In the genomic region with DNA sequence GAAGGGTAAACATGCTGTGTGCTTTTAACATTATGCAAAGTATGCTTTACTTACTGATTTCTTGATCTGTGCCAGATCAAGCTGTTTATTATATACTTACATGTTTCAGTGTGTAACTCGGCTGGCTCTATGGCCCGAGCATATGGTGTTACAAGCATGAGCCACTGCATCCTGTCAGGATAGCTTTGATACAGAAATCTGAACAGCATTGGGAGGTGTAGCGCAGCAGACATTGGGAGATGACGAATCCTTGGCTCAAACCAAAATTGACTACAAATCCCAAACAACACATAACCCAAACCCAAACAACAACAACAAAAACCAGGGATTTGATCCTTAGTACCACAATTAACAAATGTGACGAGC, we compare ENCODE assay signal across 8 mouse cellular contexts. TPM values are rescaled to one million over a fixed set of nuclear protein-coding genes. Genes with fewer than 3 reads are reported as not detected.
A peak's percentile ranks its signal among the peaks of the same experiment; 100 is the strongest.
DNase-seq lines count a peak whose midpoint lies in the region; ATAC-seq and TF ChIP-seq lines count a peak whose summit lies in the region.

No protein-coding gene starts in this region.

- TF ChIP-seq CTCF in bone marrow macrophage, adult 2 months (IDR thresholded peaks at IDR 0.05; ENCODE audit: low read depth, low read length): no peak

- H3K9ac ChIP-seq in kidney, embryonic 15.5 days: peak overlapping the region; percentile 93
- H3K9ac ChIP-seq in hindbrain, embryonic 15.5 days: peak overlapping the region; percentile 81
- H3K9ac ChIP-seq in midbrain, embryonic 15.5 days: peak overlapping the region; percentile 83; the same call in 1 of the 2 replicates

- no peaks in the 10 kb centered on the region for H3K27me3 ChIP-seq in kidney, embryonic 15.5 days
- H3K27me3 ChIP-seq in hindbrain, embryonic 15.5 days: no peaks in the 10 kb centered on the region
- no peaks in the 10 kb centered on the region for H3K27me3 ChIP-seq in midbrain, embryonic 15.5 days (replicated peaks)

- H3K4me1 ChIP-seq in kidney, embryonic 15.5 days: peaks cover 24% of the 10 kb centered on the region
- H3K4me1 ChIP-seq in bone marrow macrophage, adult 2 months (ENCODE audit: control insufficient read depth, insufficient read depth, low read length): peaks cover 3% of the 10 kb centered on the region; the same call in 1 of the 2 replicates
- peaks cover 20% of the 10 kb centered on the region for H3K4me1 ChIP-seq in hindbrain, embryonic 15.5 days (replicated peaks)
- H3K4me1 ChIP-seq in midbrain, embryonic 15.5 days: peaks cover 23% of the 10 kb centered on the region

- DNase-seq in kidney, postnatal 10 days: no peak
- no peak for DNase-seq in ovary, postnatal 14 days (ENCODE audit: low spot score)
- no peak for DNase-seq in left cerebral cortex, adult 18-20 months (ENCODE audit: low spot score in 2 of 2)
- no peak for DNase-seq in layer of hippocampus, postnatal 36 days

- H3K9me3 ChIP-seq in kidney, embryonic 15.5 days (replicated peaks): no peaks in the 10 kb centered on the region
- H3K9me3 ChIP-seq in hindbrain, embryonic 15.5 days: no peaks in the 10 kb centered on the region
- no peaks in the 10 kb centered on the region for H3K9me3 ChIP-seq in midbrain, embryonic 15.5 days

- peak overlapping the region; percentile 75 for H3K4me2 ChIP-seq in kidney, embryonic 15.5 days
- peak overlapping the region; percentile 92 for H3K4me2 ChIP-seq in hindbrain, embryonic 15.5 days
- peak overlapping the region; percentile 97 for H3K4me2 ChIP-seq in midbrain, embryonic 15.5 days

- peaks cover 31% of the 10 kb centered on the region for H3K36me3 ChIP-seq in kidney, embryonic 15.5 days
- peaks cover 27% of the 10 kb centered on the region for H3K36me3 ChIP-seq in hindbrain, embryonic 15.5 days
- H3K36me3 ChIP-seq in midbrain, embryonic 15.5 days (replicated peaks): peaks cover 25% of the 10 kb centered on the region

- H3K4me3 ChIP-seq in kidney, embryonic 15.5 days (replicated peaks): peak overlapping the region; percentile 96
- peak overlapping the region; percentile 82 for H3K4me3 ChIP-seq in bone marrow macrophage, adult 2 months (ENCODE audit: insufficient read depth, low read length)
- peak overlapping the region; percentile 91 for H3K4me3 ChIP-seq in hindbrain, embryonic 15.5 days
- H3K4me3 ChIP-seq in midbrain, embryonic 15.5 days: peak overlapping the region; percentile 86

- H3K27ac ChIP-seq in kidney, embryonic 15.5 days: peak overlapping the region; percentile 94
- peak overlapping the region; percentile 52 for H3K27ac ChIP-seq in bone marrow macrophage, adult 2 months (ENCODE audit: insufficient read depth, low read depth, low read length)
- H3K27ac ChIP-seq in hindbrain, embryonic 15.5 days (replicated peaks): peak overlapping the region; percentile 83
- H3K27ac ChIP-seq in midbrain, embryonic 15.5 days: peak overlapping the region; percentile 84

- no peak for TF ChIP-seq POLR2A in bone marrow macrophage, adult 2 months (IDR thresholded peaks at IDR 0.05; ENCODE audit: borderline replicate concordance, low read depth, low read length)

- ATAC-seq in kidney, embryonic 15.5 days (replicated peaks; ENCODE audit: low FRiP score): no peak
- ATAC-seq in hindbrain, embryonic 15.5 days (ENCODE audit: low FRiP score, low read depth): peak; percentile 51
- peak; percentile 59 for ATAC-seq in midbrain, embryonic 15.5 days (replicated peaks)

- WGBS in kidney, embryonic 15.5 days: 4% methylated on average over 5 of the region's 5 CpGs
- WGBS in hindbrain, embryonic 15.5 days: 11% methylated on average over 5 of the region's 5 CpGs
- WGBS in midbrain, embryonic 15.5 days: 8% methylated on average over 5 of the region's 5 CpGs

RNA-seq across cellular contexts. Expression of a gene that starts 0.4 kb away (rescaled TPM):
- 75.6 and 80.0 TPM in 2 replicates for polyA plus RNA-seq in kidney, embryonic 15.5 days (2015; fragmentation: Nextera tagmentation; extraction: Ambion mirVana)
- 6.1 and 7.2 TPM in 2 replicates for polyA plus RNA-seq in bone marrow macrophage, adult 2 months (2012; ENCODE audit: insufficient read depth, insufficient read length, missing spikeins)
- 53.6 and 58.8 TPM in 2 replicates for polyA plus RNA-seq in hindbrain, embryonic 15.5 days (2015; fragmentation: Nextera tagmentation; extraction: Ambion mirVana)
- polyA plus RNA-seq in midbrain, embryonic 15.5 days (2015; fragmentation: Nextera tagmentation; extraction: Ambion mirVana): 51.3 and 54.9 TPM in 2 replicates
- total RNA-seq in left cerebral cortex, adult 18-20 months (2021): 1 to 10 TPM; 6.4 to 8.3 TPM
- total RNA-seq in layer of hippocampus, postnatal 36 days (2021): 1 to 10 TPM; 6.6 to 9.4 TPM

RNA-seq across cellular contexts. Expression of a gene that starts 8.5 kb away (rescaled TPM):
- polyA plus RNA-seq in kidney, embryonic 15.5 days (2015; fragmentation: Nextera tagmentation; extraction: Ambion mirVana): 0.33 and 0.64 TPM in 2 replicates
- polyA plus RNA-seq in bone marrow macrophage, adult 2 months (2012; ENCODE audit: insufficient read depth, insufficient read length, missing spikeins): not detected in 2 replicates
- polyA plus RNA-seq in hindbrain, embryonic 15.5 days (2015; fragmentation: Nextera tagmentation; extraction: Ambion mirVana): 0.19 and 0.45 TPM in 2 replicates
- polyA plus RNA-seq in midbrain, embryonic 15.5 days (2015; fragmentation: Nextera tagmentation; extraction: Ambion mirVana): 0.18 and 0.39 TPM in 2 replicates
- total RNA-seq in left cerebral cortex, adult 18-20 months (2021): under 1 TPM in 1 of 2 experiments, not detected in 1; 0.28 TPM
- total RNA-seq in layer of hippocampus, postnatal 36 days (2021): under 1 TPM in 1 of 2 experiments, not detected in 1; 0.30 TPM

RNA-seq across cellular contexts. Expression of a gene that starts 10.5 kb away (rescaled TPM):
- polyA plus RNA-seq in kidney, embryonic 15.5 days (2015; fragmentation: Nextera tagmentation; extraction: Ambion mirVana): 179 and 189 TPM in 2 replicates
- polyA plus RNA-seq in bone marrow macrophage, adult 2 months (2012; ENCODE audit: insufficient read depth, insufficient read length, missing spikeins): 75.3 and 83.5 TPM in 2 replicates
- polyA plus RNA-seq in hindbrain, embryonic 15.5 days (2015; fragmentation: Nextera tagmentation; extraction: Ambion mirVana): 82.2 and 87.9 TPM in 2 replicates
- polyA plus RNA-seq in midbrain, embryonic 15.5 days (2015; fragmentation: Nextera tagmentation; extraction: Ambion mirVana): 80.6 and 83.1 TPM in 2 replicates
- 10 to 100 TPM; 48.2 to 53.2 TPM for total RNA-seq in left cerebral cortex, adult 18-20 months (2021)
- total RNA-seq in layer of hippocampus, postnatal 36 days (2021): 10 to 100 TPM; 47.2 to 53.8 TPM

RNA-seq across cellular contexts. Expression of a gene that starts 20.0 kb away (rescaled TPM):
- polyA plus RNA-seq in kidney, embryonic 15.5 days (2015; fragmentation: Nextera tagmentation; extraction: Ambion mirVana): 79.3 and 83.5 TPM in 2 replicates
- 134 and 146 TPM in 2 replicates for polyA plus RNA-seq in bone marrow macrophage, adult 2 months (2012; ENCODE audit: insufficient read depth, insufficient read length, missing spikeins)
- polyA plus RNA-seq in hindbrain, embryonic 15.5 days (2015; fragmentation: Nextera tagmentation; extraction: Ambion mirVana): 67.2 and 73.5 TPM in 2 replicates
- polyA plus RNA-seq in midbrain, embryonic 15.5 days (2015; fragmentation: Nextera tagmentation; extraction: Ambion mirVana): 67.1 and 68.2 TPM in 2 replicates
- total RNA-seq in left cerebral cortex, adult 18-20 months (2021): 10 to 100 TPM; 65.2 to 67.9 TPM
- total RNA-seq in layer of hippocampus, postnatal 36 days (2021): 10 to 100 TPM; 64.0 to 68.6 TPM

RNA-seq across cellular contexts. Expression of a gene that starts 43.1 kb away (rescaled TPM):
- polyA plus RNA-seq in kidney, embryonic 15.5 days (2015; fragmentation: Nextera tagmentation; extraction: Ambion mirVana): 1.5 and 2.8 TPM in 2 replicates
- polyA plus RNA-seq in bone marrow macrophage, adult 2 months (2012; ENCODE audit: insufficient read depth, insufficient read length, missing spikeins): 1.2 TPM in 1 of 2 replicates, not detected in the other
- 0.86 and 1.9 TPM in 2 replicates for polyA plus RNA-seq in hindbrain, embryonic 15.5 days (2015; fragmentation: Nextera tagmentation; extraction: Ambion mirVana)
- 0.65 and 1.3 TPM in 2 replicates for polyA plus RNA-seq in midbrain, embryonic 15.5 days (2015; fragmentation: Nextera tagmentation; extraction: Ambion mirVana)
- under 1 TPM in 1 of 2 experiments, not detected in 1; 0.84 TPM for total RNA-seq in left cerebral cortex, adult 18-20 months (2021)
- total RNA-seq in layer of hippocampus, postnatal 36 days (2021): not detected
